Mouse (Mus musculus): Measurements from ENCODE around the gene Cdh11. TPM values are rescaled to one million over a fixed set of nuclear protein-coding genes. Genes with fewer than 3 reads are reported as not detected.

Cdh11 gene
- polyA plus RNA-seq, 1 experiment from 2014 or later, result 123 TPM

GRCm38 (mm10) chr8:102612146-102612545 is 173.3 kb downstream of the Cdh11 start:
- no peak overlapping the region for H3K4me3 ChIP-seq (ENCODE audit: low read depth, low read length)
- no peaks in the 10 kb centered on the region for H3K9me3 ChIP-seq (ENCODE audit: control insufficient read depth, low read depth, low read length)
- H3K27ac ChIP-seq (ENCODE audit: low read length), result no peak overlapping the region
- no peak overlapping the region for H3K4me2 ChIP-seq (replicated peaks; ENCODE audit: low read depth, low read length)
- ATAC-seq (ENCODE audit: insufficient number of reproducible peaks, insufficient read depth, low FRiP score, low read depth), result no peak
- H3K4me1 ChIP-seq (ENCODE audit: control insufficient read depth, insufficient read depth, low read length), result no peaks in the 10 kb centered on the region
- 79% methylated on average over 4 of the region's 4 CpGs for WGBS
- H3K27me3 ChIP-seq (ENCODE audit: control insufficient read depth, insufficient read depth, low read length), result no peaks in the 10 kb centered on the region
- H3K9ac ChIP-seq (replicated peaks; ENCODE audit: low read depth, low read length), result no peak overlapping the region
- H3K36me3 ChIP-seq (ENCODE audit: control insufficient read depth, insufficient read depth, low read length), result no peaks in the 10 kb centered on the region

DNA sequence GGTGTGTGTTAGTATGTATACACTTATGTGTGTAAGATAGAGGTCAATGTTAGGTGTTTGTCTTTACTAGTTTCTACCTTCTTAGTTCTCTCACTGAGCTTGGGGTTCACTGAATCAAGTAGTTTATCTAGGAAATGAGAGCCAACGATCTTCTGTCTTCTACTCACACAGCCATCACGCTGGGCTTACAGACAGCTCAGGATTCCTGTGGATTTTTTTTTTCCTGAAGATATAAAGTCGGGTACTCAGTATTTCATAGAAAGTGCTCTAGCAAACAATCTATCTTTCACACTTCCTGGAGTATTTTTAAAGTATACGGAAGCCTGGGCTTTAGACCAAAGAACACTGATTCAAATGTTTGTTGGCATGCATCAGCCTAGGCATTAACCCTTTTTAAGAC is 184.1 kb downstream of the Cdh11 start:
- H3K27ac ChIP-seq (ENCODE audit: low read length), result no peak overlapping the region
- no peaks in the 10 kb centered on the region for H3K36me3 ChIP-seq (ENCODE audit: control insufficient read depth, insufficient read depth, low read length)
- H3K9me3 ChIP-seq (ENCODE audit: control insufficient read depth, low read depth, low read length), result no peaks in the 10 kb centered on the region
- H3K27me3 ChIP-seq (ENCODE audit: control insufficient read depth, insufficient read depth, low read length), result no peaks in the 10 kb centered on the region
- WGBS, result 49% methylated on average over 4 of the region's 4 CpGs
- H3K9ac ChIP-seq (replicated peaks; ENCODE audit: low read depth, low read length), result no peak overlapping the region
- no peak overlapping the region for H3K4me2 ChIP-seq (replicated peaks; ENCODE audit: low read depth, low read length)
- ATAC-seq (ENCODE audit: insufficient number of reproducible peaks, insufficient read depth, low FRiP score, low read depth), result no peak
- H3K4me1 ChIP-seq (ENCODE audit: control insufficient read depth, insufficient read depth, low read length), result no peaks in the 10 kb centered on the region
- H3K4me3 ChIP-seq (ENCODE audit: low read depth, low read length), result no peak overlapping the region

DNA sequence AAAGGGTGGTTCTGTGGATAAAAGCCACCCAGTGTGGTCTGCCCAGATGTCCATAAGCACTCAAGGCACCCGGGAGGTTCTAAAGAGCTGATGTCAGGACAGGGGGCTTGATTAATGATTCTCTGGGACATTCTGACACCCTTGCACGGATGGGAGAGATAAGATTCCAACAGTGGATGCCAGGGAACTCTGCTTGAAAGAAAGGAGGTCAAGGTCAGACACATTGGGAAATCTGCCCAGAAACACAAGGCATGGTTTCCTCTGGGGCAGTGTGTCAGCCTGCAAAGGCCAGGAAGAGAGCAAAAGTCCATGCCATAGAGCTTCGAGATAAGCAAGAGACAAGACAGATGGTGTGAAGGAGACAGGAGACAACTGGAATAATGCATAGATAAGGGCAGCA is 188.9 kb downstream of the Cdh11 start:
- 7% methylated on average over 3 of the region's 3 CpGs for WGBS
- H3K4me2 ChIP-seq (replicated peaks; ENCODE audit: low read depth, low read length), result no peak overlapping the region
- no peaks in the 10 kb centered on the region for H3K9me3 ChIP-seq (ENCODE audit: control insufficient read depth, low read depth, low read length)
- H3K27ac ChIP-seq (ENCODE audit: low read length), result no peak overlapping the region
- no peak overlapping the region for H3K9ac ChIP-seq (replicated peaks; ENCODE audit: low read depth, low read length)
- no peaks in the 10 kb centered on the region for H3K4me1 ChIP-seq (ENCODE audit: control insufficient read depth, insufficient read depth, low read length)
- H3K27me3 ChIP-seq (ENCODE audit: control insufficient read depth, insufficient read depth, low read length), result no peaks in the 10 kb centered on the region
- peak; percentile 53; the same call in 1 of the 2 replicates for ATAC-seq (ENCODE audit: insufficient number of reproducible peaks, insufficient read depth, low FRiP score, low read depth)
- H3K4me3 ChIP-seq (ENCODE audit: low read depth, low read length), result no peak overlapping the region
- no peaks in the 10 kb centered on the region for H3K36me3 ChIP-seq (ENCODE audit: control insufficient read depth, insufficient read depth, low read length)

DNA sequence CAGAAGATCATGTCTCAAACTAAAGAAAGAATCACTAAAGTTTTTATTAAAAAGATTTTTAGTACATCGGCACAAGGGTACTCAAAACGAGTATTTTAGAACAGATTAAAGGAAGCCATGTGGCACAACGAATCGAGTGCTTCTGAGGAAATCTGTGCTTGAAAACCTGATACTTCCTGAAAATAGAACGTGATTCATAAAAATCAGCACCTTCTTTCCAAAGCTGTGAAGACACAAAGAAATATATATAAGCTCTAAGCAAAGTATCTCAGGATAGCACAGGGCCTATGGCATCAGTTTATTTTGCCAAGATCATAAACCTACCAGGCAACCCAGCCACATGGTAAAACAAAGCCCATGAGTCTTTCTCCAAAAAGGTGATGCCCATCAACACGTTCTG is 191.5 kb downstream of the Cdh11 start:
- Histone ChIP-seq H3K27me3 (ENCODE audit: control insufficient read depth, insufficient read depth, low read length) (no peaks in the 10 kb centered on the region), H3K27ac (ENCODE audit: low read length) (no peak overlapping the region), H3K9me3 (ENCODE audit: control insufficient read depth, low read depth, low read length) (no peaks in the 10 kb centered on the region), H3K9ac (replicated peaks; ENCODE audit: low read depth, low read length) (no peak overlapping the region), H3K4me2 (replicated peaks; ENCODE audit: low read depth, low read length) (no peak overlapping the region), H3K4me1 (ENCODE audit: control insufficient read depth, insufficient read depth, low read length) (no peaks in the 10 kb centered on the region), H3K36me3 (ENCODE audit: control insufficient read depth, insufficient read depth, low read length) (no peaks in the 10 kb centered on the region), H3K4me3 (ENCODE audit: low read depth, low read length) (no peak overlapping the region)
- ATAC-seq (ENCODE audit: insufficient number of reproducible peaks, insufficient read depth, low FRiP score, low read depth), result no peak
- WGBS, result 89% methylated on average over 6 of the region's 6 CpGs

Small RNA genes lying within 50 kb of the gene (microRNA-seq; reads per million reads assigned to microRNA genes)
- gene Gm26301, result not detected

Measured in stomach, embryonic 14.5 days (tissue).